Mouse (Mus musculus) erythroblast, embryonic 14.5 days (primary cell): ENCODE data around the gene B9d1. TPM values are rescaled to one million over a fixed set of nuclear protein-coding genes. Genes with fewer than 3 reads are reported as not detected.

Experiments
- H3K27me3 ChIP-seq: 2 replicates; pipeline ENCODE4 v1.6.1; 2012; ENCODE audit warnings: inconsistent platforms; ENCODE audit not compliant: control insufficient read depth
- H3K36me3 ChIP-seq: 2 replicates; pipeline ENCODE4 v1.6.1; 2012; ENCODE audit warnings: mild to moderate bottlenecking, inconsistent platforms; ENCODE audit not compliant: control insufficient read depth
- H3K4me1 ChIP-seq: 2 replicates; pipeline ENCODE4 v1.6.1; 2012; ENCODE audit warnings: inconsistent platforms; ENCODE audit not compliant: control insufficient read depth
- H3K4me3 ChIP-seq: replicated peaks from 2 replicates; pipeline ENCODE3; 2012; ENCODE audit warnings: moderate library complexity, mild to moderate bottlenecking, inconsistent platforms
- H3K9me3 ChIP-seq: 2 replicates; pipeline ENCODE4 v1.6.1; 2012; ENCODE audit warnings: low read length, inconsistent platforms, mixed read lengths; ENCODE audit not compliant: control insufficient read depth
- GATA1 ChIP-seq: IDR thresholded peaks from 2 replicates; pipeline ENCODE4 v1.6.1; 2012; ENCODE audit warnings: low read length, inconsistent platforms, mixed read lengths
- TAL1 ChIP-seq: IDR thresholded peaks from 3 replicates; pipeline ENCODE4 v1.6.1; 2012; ENCODE audit warnings: low read length, inconsistent platforms, mixed read lengths
- polyA plus RNA-seq: library from polyadenylated mRNA; stranded (reverse); fragments of >175 nt; gene quantifications from 2 replicates; pipeline ENCODE4 v1.2.3, GENCODE M21; 2012

The B9d1 gene
- polyA plus RNA-seq, 1 experiment, result 0.48 TPM

DNA sequence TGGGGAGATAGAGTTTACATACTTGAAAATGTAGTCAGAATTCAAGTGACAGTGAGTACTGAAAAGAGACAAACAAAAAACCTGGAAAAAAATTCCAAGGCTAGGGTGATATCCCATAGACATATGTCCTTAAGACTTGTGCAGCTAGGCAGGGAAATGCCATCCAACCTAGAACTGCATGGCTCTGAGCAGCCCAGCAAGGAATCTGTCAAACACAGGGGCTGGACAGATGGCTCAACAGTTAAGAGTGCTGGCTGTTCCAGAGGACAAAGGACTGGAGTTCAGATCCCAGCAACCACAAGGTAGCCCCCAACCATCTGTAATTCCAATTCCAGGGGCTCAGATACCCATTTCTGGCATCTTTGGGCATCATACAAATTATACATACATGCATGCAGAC is 45.7 kb downstream of the B9d1 start:
- no peak overlapping the region for H3K4me3 ChIP-seq
- no peaks in the 10 kb centered on the region for H3K9me3 ChIP-seq
- H3K4me1 ChIP-seq, result no peaks in the 10 kb centered on the region
- H3K27me3 ChIP-seq, result no peaks in the 10 kb centered on the region
- no peak for TF ChIP-seq GATA1
- no peak for TF ChIP-seq TAL1
- no peaks in the 10 kb centered on the region for H3K36me3 ChIP-seq

DNA sequence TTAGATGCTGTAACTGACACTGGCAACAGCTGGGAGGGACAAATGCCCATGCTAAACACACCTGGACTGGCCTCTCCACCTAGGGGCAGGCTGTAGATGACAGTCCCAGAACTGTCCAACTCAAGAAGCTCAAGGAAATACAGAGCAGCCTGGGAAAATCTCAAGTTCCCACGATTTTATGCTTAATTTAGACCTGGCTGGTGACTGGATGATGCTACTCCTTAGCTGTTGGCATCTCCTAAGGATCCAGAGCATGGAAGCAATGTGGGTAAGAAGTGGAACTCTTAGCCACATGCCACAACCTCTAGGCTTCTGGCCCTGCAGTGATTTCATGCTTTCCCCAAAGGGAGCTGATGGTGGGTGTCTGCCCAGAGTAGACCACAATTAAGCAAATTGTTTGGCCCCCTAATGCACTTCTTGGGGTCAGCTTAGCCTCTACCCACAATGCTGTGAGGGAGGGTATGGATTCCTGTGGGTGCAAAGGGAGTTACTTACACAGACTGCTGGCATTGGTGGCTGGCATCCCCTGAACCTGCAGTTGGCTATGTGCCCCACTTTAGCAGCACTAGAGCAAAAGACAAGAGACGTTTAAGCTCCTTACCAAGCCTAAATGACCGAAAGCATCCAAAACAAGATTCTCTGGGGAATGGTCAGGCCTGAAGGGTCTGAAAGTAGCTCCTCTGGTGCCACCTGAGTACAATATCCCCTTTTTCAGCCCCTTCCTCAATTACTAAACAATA is 48.2 kb downstream of the B9d1 start:
- TF ChIP-seq GATA1 (no peak), TAL1 (no peak)
- Histone ChIP-seq H3K36me3 (no peaks in the 10 kb centered on the region), H3K9me3 (no peaks in the 10 kb centered on the region), H3K27me3 (no peaks in the 10 kb centered on the region), H3K4me3 (no peak overlapping the region), H3K4me1 (no peaks in the 10 kb centered on the region)

DNA sequence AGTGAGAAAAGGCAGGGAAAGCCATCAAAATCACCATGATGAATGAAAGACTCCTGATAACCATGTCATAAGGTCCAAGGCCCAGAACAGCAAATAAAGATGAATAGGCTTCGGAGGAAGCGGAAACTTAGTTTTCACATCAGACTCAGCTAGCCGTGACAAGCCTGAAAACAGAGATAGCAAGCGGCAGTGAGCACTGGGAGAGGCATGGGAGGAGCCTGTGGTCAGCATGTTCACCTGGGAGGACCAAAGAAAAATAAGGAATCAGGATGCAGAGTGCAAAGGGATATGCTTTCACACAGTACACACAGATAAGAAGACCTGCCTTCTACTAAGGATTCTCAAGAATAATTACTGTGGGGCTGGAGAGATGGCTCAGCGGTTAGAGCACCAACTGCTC is 54.6 kb downstream of the B9d1 start:
- TF ChIP-seq GATA1, result no peak
- H3K4me3 ChIP-seq, result no peak overlapping the region
- no peaks in the 10 kb centered on the region for H3K4me1 ChIP-seq
- no peaks in the 10 kb centered on the region for H3K9me3 ChIP-seq
- H3K36me3 ChIP-seq, result no peaks in the 10 kb centered on the region
- no peaks in the 10 kb centered on the region; the same call in 1 of the 2 replicates for H3K27me3 ChIP-seq

DNA sequence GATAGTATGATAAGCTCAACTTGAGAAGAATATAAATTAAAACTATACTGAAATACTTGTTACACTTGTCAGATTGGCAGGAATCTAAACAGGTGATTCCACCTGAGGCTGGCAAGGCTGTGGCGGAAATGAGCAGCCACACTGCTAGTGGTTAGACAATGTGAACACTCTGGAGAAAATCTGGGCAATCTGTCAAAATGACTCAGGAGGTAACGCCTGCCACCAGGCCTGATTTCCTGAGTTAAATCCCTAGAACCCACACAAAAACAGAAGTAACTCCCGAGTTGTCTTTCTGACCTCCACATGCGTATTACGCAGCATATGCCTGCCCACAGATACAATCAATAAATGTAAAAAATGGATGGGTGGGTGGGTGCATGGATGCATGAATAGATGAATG is 57.5 kb downstream of the B9d1 start:
- no peaks in the 10 kb centered on the region for H3K4me1 ChIP-seq
- H3K27me3 ChIP-seq, result no peaks in the 10 kb centered on the region; the same call in 1 of the 2 replicates
- H3K36me3 ChIP-seq, result no peaks in the 10 kb centered on the region
- H3K4me3 ChIP-seq, result no peak overlapping the region
- no peaks in the 10 kb centered on the region for H3K9me3 ChIP-seq
- no peak for TF ChIP-seq TAL1
- no peak for TF ChIP-seq GATA1

Other genes starting within 250 kb of the B9d1 start
- gene Aldh3a2, start 237.7 kb upstream of the B9d1 start, polyA plus RNA-seq, result 0.12 TPM in 1 of 2 replicates, not detected in the other
- gene Slc47a2, start 162.3 kb upstream of the B9d1 start, polyA plus RNA-seq, result not detected in 2 replicates
- gene Slc47a1, start 126.8 kb upstream of the B9d1 start, polyA plus RNA-seq, result not detected in 2 replicates
- gene Rnf112, start 51.0 kb upstream of the B9d1 start, polyA plus RNA-seq, result not detected in 2 replicates
- not detected in 2 replicates for gene Mfap4, start 19.7 kb upstream of the B9d1 start, polyA plus RNA-seq
- gene Mapk7, start 10.7 kb upstream of the B9d1 start, polyA plus RNA-seq, result 1.6 and 1.7 TPM in 2 replicates
- 0.06 TPM in 1 of 2 replicates, not detected in the other for gene Epn2, start 74.5 kb downstream of the B9d1 start, polyA plus RNA-seq
- gene Grap, start 148.1 kb downstream of the B9d1 start, polyA plus RNA-seq, result 0.06 and 0.10 TPM in 2 replicates
- 1.5 and 1.7 TPM in 2 replicates for gene Fam83g, start 178.9 kb downstream of the B9d1 start, polyA plus RNA-seq
- not detected in 2 replicates for gene Slc5a10, start 215.7 kb downstream of the B9d1 start, polyA plus RNA-seq